Mouse (Mus musculus) midbrain, postnatal 0 days (tissue): Measurements from ENCODE around the gene Srp68. TPM values are rescaled to one million over a fixed set of nuclear protein-coding genes. Genes with fewer than 3 reads are reported as not detected.

Experiments used
- ATAC-seq: fragments of 200-750 bp; cut with Nextera tagmentation; 2 replicates; pipeline ENCODE4 v1.8.0; 2017; ENCODE audit warnings: moderate number of reproducible peaks, mild to moderate bottlenecking, moderate TSS enrichment, moderate library complexity; ENCODE audit not compliant: low FRiP score
- DNase-seq: peaks from one replicate; pipeline ENCODE4 v3.0.0-alpha.2; 2015; ENCODE audit warnings: low spot score
- H3K27ac ChIP-seq: fragments of 300-500 bp; sonication (generic); 2 replicates; pipeline ENCODE4 v1.5.1; 2014; ENCODE audit warnings: low read depth, mild to moderate bottlenecking, low read length, mixed read lengths
- H3K27me3 ChIP-seq: fragments of 300-500 bp; sonication (generic); 2 replicates; pipeline ENCODE4 v1.6.1; 2014; ENCODE audit warnings: low read length, control low read depth, mixed read lengths; ENCODE audit not compliant: insufficient read depth
- H3K36me3 ChIP-seq: fragments of 300-500 bp; sonication (generic); 2 replicates; pipeline ENCODE4 v1.6.1; 2014; ENCODE audit warnings: low read length, control low read depth, mixed read lengths; ENCODE audit not compliant: insufficient read depth
- H3K4me1 ChIP-seq: fragments of 300-500 bp; sonication (generic); 2 replicates; pipeline ENCODE4 v1.6.1; 2014; ENCODE audit warnings: mild to moderate bottlenecking, control low read depth, antibody characterized with exemption, low read length, mixed read lengths; ENCODE audit not compliant: insufficient read depth
- H3K4me2 ChIP-seq: fragments of 300-500 bp; sonication (generic); 2 replicates; pipeline ENCODE4 v1.6.1; 2014; ENCODE audit warnings: low read depth, mild to moderate bottlenecking, low read length, mixed read lengths; ENCODE audit not compliant: poor library complexity, severe bottlenecking
- H3K4me3 ChIP-seq: fragments of 300-500 bp; sonication (generic); 2 replicates; pipeline ENCODE4 v1.5.1; 2014; ENCODE audit warnings: low read depth, mild to moderate bottlenecking, low read length, moderate library complexity
- H3K9ac ChIP-seq: fragments of 300-500 bp; sonication (generic); replicated peaks from 2 replicates; pipeline ENCODE4 v1.6.1; 2014; ENCODE audit warnings: mild to moderate bottlenecking, low read length, moderate library complexity, mixed read lengths; ENCODE audit not compliant: poor library complexity, severe bottlenecking
- H3K9me3 ChIP-seq: fragments of 300-500 bp; sonication (generic); 2 replicates; pipeline ENCODE4 v1.6.1; 2016; ENCODE audit warnings: low read length, control low read depth
- CTCF ChIP-seq: IDR thresholded peaks from 2 replicates; pipeline ENCODE4 v1.5.1; 2016; ENCODE audit warnings: antibody characterized with exemption, mild to moderate bottlenecking
- WGBS: fragments of 180-500 bp; shearing (Covaris S2); extraction: QIAGEN DNeasy Blood & Tissue Kit; methylation state at CpG from one replicate; pipeline ENCODE4 v1.1.7; 2014; 5-methylcytosine and 5-hydroxymethylcytosine counted together
- polyA plus RNA-seq: library from polyadenylated mRNA; unstranded; fragments of >200 nt; fragmentation: Nextera tagmentation; extraction: Ambion mirVana; gene quantifications from 2 replicates; pipeline ENCODE4 v1.2.1, GENCODE M21; 2015
- total RNA-seq: library from RNA; depleted of rRNA; stranded (reverse); fragments of >200 nt; gene quantifications from 2 replicates; pipeline ENCODE4 v1.2.3, GENCODE M21; 2014

Gene Srp68
- total and polyA plus RNA-seq, 2 experiments from 2014 or later, result 17.7 to 47.9 TPM

- no peak overlapping the region for H3K27ac ChIP-seq
- no peaks in the 10 kb centered on the region for H3K4me1 ChIP-seq
- peaks cover 83% of the 10 kb centered on the region for H3K36me3 ChIP-seq
- TF ChIP-seq CTCF, result no peak
- no peak overlapping the region for H3K4me2 ChIP-seq
- H3K9me3 ChIP-seq, result no peaks in the 10 kb centered on the region
- H3K9ac ChIP-seq, result no peak overlapping the region
- H3K27me3 ChIP-seq, result no peaks in the 10 kb centered on the region
- no peak overlapping the region for H3K4me3 ChIP-seq
- 88% methylated on average over 11 of the region's 11 CpGs for WGBS
- DNase-seq, result no peak
- no peak for ATAC-seq
Measured at GRCm38 (mm10) chr11:116298221-116298620, 24.2 kb upstream of the Srp68 start.

GRCm38 (mm10) chr11:116297017-116297416 is 23.0 kb upstream of the Srp68 start:
- Histone ChIP-seq H3K27ac (no peak overlapping the region), H3K4me2 (no peak overlapping the region), H3K9me3 (no peaks in the 10 kb centered on the region), H3K4me1 (no peaks in the 10 kb centered on the region), H3K36me3 (peaks cover 85% of the 10 kb centered on the region), H3K27me3 (no peaks in the 10 kb centered on the region), H3K4me3 (no peak overlapping the region), H3K9ac (no peak overlapping the region)
- ATAC-seq (no peak), DNase-seq (no peak)
- 83% methylated on average over 3 of the region's 3 CpGs for WGBS
- TF ChIP-seq CTCF, result no peak

GRCm38 (mm10) chr11:116296191-116296734 is 22.2 kb upstream of the Srp68 start:
- H3K4me1 ChIP-seq, result no peaks in the 10 kb centered on the region
- H3K9ac ChIP-seq, result no peak overlapping the region
- no peak for TF ChIP-seq CTCF
- DNase-seq, result no peak
- peaks cover 92% of the 10 kb centered on the region for H3K36me3 ChIP-seq
- H3K9me3 ChIP-seq, result no peaks in the 10 kb centered on the region
- WGBS, result 88% methylated on average over 8 of the region's 8 CpGs
- no peak for ATAC-seq
- no peaks in the 10 kb centered on the region for H3K27me3 ChIP-seq
- H3K27ac ChIP-seq, result no peak overlapping the region
- no peak overlapping the region for H3K4me2 ChIP-seq
- H3K4me3 ChIP-seq, result no peak overlapping the region

GRCm38 (mm10) chr11:116294319-116294718 is 20.3 kb upstream of the Srp68 start:
- H3K4me1 ChIP-seq, result no peaks in the 10 kb centered on the region
- H3K27me3 ChIP-seq, result no peaks in the 10 kb centered on the region
- ATAC-seq, result no peak
- H3K27ac ChIP-seq, result no peak overlapping the region
- TF ChIP-seq CTCF, result peak; percentile 81
- H3K4me2 ChIP-seq, result no peak overlapping the region
- H3K4me3 ChIP-seq, result no peak overlapping the region
- H3K36me3 ChIP-seq, result peaks cover 88% of the 10 kb centered on the region
- H3K9ac ChIP-seq, result no peak overlapping the region
- H3K9me3 ChIP-seq, result no peaks in the 10 kb centered on the region
- DNase-seq, result peak; percentile 86
- WGBS, result 36% methylated on average over 5 of the region's 5 CpGs

- Histone ChIP-seq H3K27me3 (no peaks in the 10 kb centered on the region), H3K9ac (no peak overlapping the region), H3K4me3 (no peak overlapping the region), H3K4me2 (no peak overlapping the region), H3K36me3 (peaks cover 88% of the 10 kb centered on the region), H3K27ac (no peak overlapping the region), H3K4me1 (no peaks in the 10 kb centered on the region), H3K9me3 (no peaks in the 10 kb centered on the region)
- TF ChIP-seq CTCF, result no peak
- WGBS, result 85% methylated on average over 12 of the region's 12 CpGs
- ATAC-seq, result no peak
- DNase-seq, result no peak
Measured at GRCm38 (mm10) chr11:116293538-116294137, 19.6 kb upstream of the Srp68 start.

GRCm38 (mm10) chr11:116292401-116292800 is 18.4 kb upstream of the Srp68 start:
- TF ChIP-seq CTCF, result no peak
- Histone ChIP-seq H3K9me3 (no peaks in the 10 kb centered on the region), H3K4me2 (no peak overlapping the region), H3K36me3 (peaks cover 89% of the 10 kb centered on the region), H3K4me3 (no peak overlapping the region), H3K27ac (no peak overlapping the region), H3K4me1 (no peaks in the 10 kb centered on the region), H3K27me3 (no peaks in the 10 kb centered on the region), H3K9ac (no peak overlapping the region)
- 95% methylated on average over 13 of the region's 13 CpGs for WGBS
- ATAC-seq (no peak), DNase-seq (no peak)
